Mouse (Mus musculus): ENCODE results near the gene B4galt2. TPM values are rescaled to one million over a fixed set of nuclear protein-coding genes. Genes with fewer than 3 reads are reported as not detected.

The B4galt2 gene
- polyA plus RNA-seq, 1 experiment from 2014 or later = 31.8 TPM

GRCm38 (mm10) chr4:117834457-117834844 lies 48.8 kb downstream of the B4galt2 start, which contains the start of gene Slc6a9:
Slc6a9 (plus strand) TSS chr4:117834506.
- no peak; the same call in 1 of the 2 replicates for TF ChIP-seq CTCF (IDR thresholded peaks at IDR 0.05; ENCODE audit: low read depth)
- Histone ChIP-seq H3K9ac (peak within 1 kb of the TSS; percentile 59), H3K4me3 (ENCODE audit: low read depth, low read length) (peak within 1 kb of the TSS; percentile 77), H3K27ac (ENCODE audit: low read depth) (peak within 1 kb of the TSS; percentile 93), H3K36me3 (ENCODE audit: insufficient read depth) (no peaks in the 10 kb centered on the region), H3K27me3 (ENCODE audit: insufficient read depth, low read length) (no peaks in the 10 kb centered on the region), H3K4me2 (peak within 1 kb of the TSS; percentile 92), H3K9me3 (ENCODE audit: low read depth, low read length) (no peaks in the 10 kb centered on the region), H3K4me1 (ENCODE audit: insufficient read depth) (peaks cover 12% of the 10 kb centered on the region)
- DNase-seq (no peak), ATAC-seq (ENCODE audit: insufficient read depth) (no peak)
- WGBS = 26% methylated on average over 3 of the region's 3 CpGs

- Histone ChIP-seq H3K27ac (ENCODE audit: low read depth) (peak overlapping the region; percentile 9; the same call in 1 of the 2 replicates), H3K36me3 (ENCODE audit: insufficient read depth) (no peaks in the 10 kb centered on the region), H3K9ac (peak overlapping the region; percentile 24; the same call in 1 of the 2 replicates), H3K4me3 (ENCODE audit: low read depth, low read length) (no peak overlapping the region), H3K4me2 (no peak overlapping the region), H3K9me3 (ENCODE audit: low read depth, low read length) (no peaks in the 10 kb centered on the region), H3K27me3 (ENCODE audit: insufficient read depth, low read length) (no peaks in the 10 kb centered on the region), H3K4me1 (ENCODE audit: insufficient read depth) (peaks cover 12% of the 10 kb centered on the region)
- ATAC-seq (ENCODE audit: insufficient read depth) (no peak), DNase-seq (peak; percentile 34)
- no peak for TF ChIP-seq CTCF (IDR thresholded peaks at IDR 0.05; ENCODE audit: low read depth)
- 63% methylated on average over 9 of the region's 9 CpGs for WGBS
Observed at GRCm38 (mm10) chr4:117831920-117832691, 51.2 kb downstream of the B4galt2 start.

- Histone ChIP-seq H3K27ac (ENCODE audit: low read depth) (peak overlapping the region; percentile 9; the same call in 1 of the 2 replicates), H3K9me3 (ENCODE audit: low read depth, low read length) (no peaks in the 10 kb centered on the region), H3K27me3 (ENCODE audit: insufficient read depth, low read length) (no peaks in the 10 kb centered on the region), H3K36me3 (ENCODE audit: insufficient read depth) (no peaks in the 10 kb centered on the region), H3K4me3 (ENCODE audit: low read depth, low read length) (no peak overlapping the region), H3K4me2 (no peak overlapping the region), H3K4me1 (ENCODE audit: insufficient read depth) (peaks cover 12% of the 10 kb centered on the region), H3K9ac (no peak overlapping the region)
- 57% methylated on average over 2 of the region's 2 CpGs for WGBS
- DNase-seq (no peak), ATAC-seq (ENCODE audit: insufficient read depth) (no peak)
- no peak for TF ChIP-seq CTCF (IDR thresholded peaks at IDR 0.05; ENCODE audit: low read depth)
Observed at GRCm38 (mm10) chr4:117831499-117831898, 51.8 kb downstream of the B4galt2 start.

- H3K4me1 ChIP-seq (ENCODE audit: insufficient read depth) = peaks cover 12% of the 10 kb centered on the region
- no peak for TF ChIP-seq CTCF (IDR thresholded peaks at IDR 0.05; ENCODE audit: low read depth)
- no peak overlapping the region for H3K27ac ChIP-seq (ENCODE audit: low read depth)
- ATAC-seq (ENCODE audit: insufficient read depth) (no peak), DNase-seq (no peak)
- H3K4me3 ChIP-seq (ENCODE audit: low read depth, low read length) = no peak overlapping the region
- H3K4me2 ChIP-seq = no peak overlapping the region
- no peaks in the 10 kb centered on the region for H3K27me3 ChIP-seq (ENCODE audit: insufficient read depth, low read length)
- no peak overlapping the region; the same call in 1 of the 2 replicates for H3K9ac ChIP-seq
- 85% methylated on average over 9 of the region's 9 CpGs for WGBS
- no peaks in the 10 kb centered on the region for H3K9me3 ChIP-seq (ENCODE audit: low read depth, low read length)
- H3K36me3 ChIP-seq (ENCODE audit: insufficient read depth) = no peaks in the 10 kb centered on the region
Observed at GRCm38 (mm10) chr4:117830801-117831200, 52.5 kb downstream of the B4galt2 start.

- no peak for TF ChIP-seq CTCF (IDR thresholded peaks at IDR 0.05; ENCODE audit: low read depth)
- DNase-seq (peak; percentile 40), ATAC-seq (ENCODE audit: insufficient read depth) (peak; percentile 32)
- H3K36me3 ChIP-seq (ENCODE audit: insufficient read depth) = no peaks in the 10 kb centered on the region
- H3K4me3 ChIP-seq (ENCODE audit: low read depth, low read length) = no peak overlapping the region
- 3% methylated on average over 5 of the region's 5 CpGs for WGBS
- H3K4me1 ChIP-seq (ENCODE audit: insufficient read depth) = peaks cover 12% of the 10 kb centered on the region
- peak overlapping the region; percentile 10; the same call in 1 of the 2 replicates for H3K27ac ChIP-seq (ENCODE audit: low read depth)
- no peaks in the 10 kb centered on the region for H3K27me3 ChIP-seq (ENCODE audit: insufficient read depth, low read length)
- H3K4me2 ChIP-seq = peak overlapping the region; percentile 51
- H3K9me3 ChIP-seq (ENCODE audit: low read depth, low read length) = no peaks in the 10 kb centered on the region
- H3K9ac ChIP-seq = no peak overlapping the region; the same call in 1 of the 2 replicates
Observed at GRCm38 (mm10) chr4:117830124-117830551, 53.1 kb downstream of the B4galt2 start.

GRCm38 (mm10) chr4:117829260-117830123 lies 53.8 kb downstream of the B4galt2 start:
- TF ChIP-seq CTCF (IDR thresholded peaks at IDR 0.05; ENCODE audit: low read depth) = peak; percentile 87
- no peaks in the 10 kb centered on the region for H3K27me3 ChIP-seq (ENCODE audit: insufficient read depth, low read length)
- H3K4me1 ChIP-seq (ENCODE audit: insufficient read depth) = peaks cover 10% of the 10 kb centered on the region
- no peak overlapping the region for H3K4me3 ChIP-seq (ENCODE audit: low read depth, low read length)
- DNase-seq (peak; percentile 82), ATAC-seq (ENCODE audit: insufficient read depth) (peak; percentile 57)
- no peaks in the 10 kb centered on the region for H3K9me3 ChIP-seq (ENCODE audit: low read depth, low read length)
- WGBS = 6% methylated on average over 12 of the region's 12 CpGs
- H3K9ac ChIP-seq = no peak overlapping the region
- peak overlapping the region; percentile 10; the same call in 1 of the 2 replicates for H3K27ac ChIP-seq (ENCODE audit: low read depth)
- H3K4me2 ChIP-seq = peak overlapping the region; percentile 51
- H3K36me3 ChIP-seq (ENCODE audit: insufficient read depth) = no peaks in the 10 kb centered on the region

Data from lung, embryonic 14.5 days (tissue).